Mouse (Mus musculus) midbrain, embryonic 11.5 days (tissue): ENCODE results near the gene Pced1b. TPM values are rescaled to one million over a fixed set of nuclear protein-coding genes. Genes with fewer than 3 reads are reported as not detected.

Source experiments
- ATAC-seq: fragments of 200-750 bp; cut with Nextera tagmentation; 2 replicates; pipeline ENCODE4 v1.8.0; 2017; ENCODE audit warnings: moderate TSS enrichment, moderate library complexity; ENCODE audit not compliant: low FRiP score
- DNase-seq: peaks from one replicate; pipeline ENCODE4 v3.0.0; 2015; ENCODE audit warnings: low spot score; ENCODE audit errors: missing footprints
- H3K27ac ChIP-seq: fragments of 300-500 bp; sonication (generic); 2 replicates; pipeline ENCODE4 v1.5.1; 2014; ENCODE audit warnings: low read depth, low read length
- H3K27me3 ChIP-seq: fragments of 300-500 bp; sonication (generic); 2 replicates; pipeline ENCODE4 v1.6.1; 2014; ENCODE audit warnings: mild to moderate bottlenecking, low read length, moderate library complexity, mixed read lengths; ENCODE audit not compliant: control insufficient read depth, insufficient read depth
- H3K36me3 ChIP-seq: fragments of 300-500 bp; sonication (generic); 2 replicates; pipeline ENCODE4 v1.6.1; 2014; ENCODE audit warnings: mild to moderate bottlenecking, low read length, moderate library complexity, mixed read lengths; ENCODE audit not compliant: control insufficient read depth, insufficient read depth
- H3K4me1 ChIP-seq: fragments of 300-500 bp; sonication (generic); 2 replicates; pipeline ENCODE4 v1.6.1; 2014; ENCODE audit warnings: low read length; ENCODE audit not compliant: control insufficient read depth, insufficient read depth
- H3K4me2 ChIP-seq: fragments of 300-500 bp; sonication (generic); 2 replicates; pipeline ENCODE4 v1.6.1; 2014; ENCODE audit warnings: mild to moderate bottlenecking, moderate library complexity
- H3K4me3 ChIP-seq: fragments of 300-500 bp; sonication (generic); 2 replicates; pipeline ENCODE4 v1.5.1; 2014; ENCODE audit warnings: low read depth, low read length
- H3K9ac ChIP-seq: fragments of 300-500 bp; sonication (generic); 2 replicates; pipeline ENCODE4 v1.6.1; 2014; ENCODE audit warnings: low read length
- H3K9me3 ChIP-seq: fragments of 300-500 bp; sonication (generic); 2 replicates; pipeline ENCODE4 v1.6.1; 2016; ENCODE audit warnings: low read length; ENCODE audit not compliant: control insufficient read depth
- WGBS: fragments of 180-500 bp; shearing (Covaris S2); extraction: QIAGEN DNeasy Blood & Tissue Kit; methylation state at CpG from one replicate; pipeline ENCODE4 v1.1.7; 2014; 5-methylcytosine and 5-hydroxymethylcytosine counted together
- polyA plus RNA-seq: library from polyadenylated mRNA; unstranded; fragments of >200 nt; fragmentation: Nextera tagmentation; extraction: Ambion mirVana; gene quantifications from 2 replicates; pipeline ENCODE4 v1.2.1, GENCODE M21; 2014

Gene Pced1b
- polyA plus RNA-seq, 1 experiment from 2014 or later, result 4.0 TPM

GRCm38 (mm10) chr15:97414718-97415413, 168.0 kb downstream of the Pced1b start:
- WGBS, result 87% methylated on average over 12 of the region's 12 CpGs
- no peak for DNase-seq
- no peak overlapping the region for H3K4me3 ChIP-seq
- ATAC-seq, result no peak
- no peak overlapping the region for H3K9ac ChIP-seq
- H3K36me3 ChIP-seq, result no peaks in the 10 kb centered on the region
- H3K27me3 ChIP-seq, result no peaks in the 10 kb centered on the region
- H3K9me3 ChIP-seq, result peaks cover 3% of the 10 kb centered on the region; the same call in 1 of the 2 replicates
- H3K4me1 ChIP-seq, result no peaks in the 10 kb centered on the region
- H3K4me2 ChIP-seq, result no peak overlapping the region
- no peak overlapping the region for H3K27ac ChIP-seq

- WGBS, result 86% methylated on average over 2 of the region's 2 CpGs
- Histone ChIP-seq H3K27ac (no peak overlapping the region), H3K4me2 (no peak overlapping the region), H3K4me1 (no peaks in the 10 kb centered on the region), H3K9me3 (peaks cover 3% of the 10 kb centered on the region; the same call in 1 of the 2 replicates), H3K4me3 (no peak overlapping the region), H3K9ac (no peak overlapping the region), H3K36me3 (no peaks in the 10 kb centered on the region), H3K27me3 (no peaks in the 10 kb centered on the region)
- DNase-seq, result no peak
- ATAC-seq, result no peak
Measured at GRCm38 (mm10) chr15:97415426-97415946, 168.6 kb downstream of the Pced1b start.

GRCm38 (mm10) chr15:97420292-97420691, 173.4 kb downstream of the Pced1b start:
- Histone ChIP-seq H3K9me3 (no peaks in the 10 kb centered on the region), H3K4me2 (no peak overlapping the region), H3K4me1 (no peaks in the 10 kb centered on the region), H3K36me3 (no peaks in the 10 kb centered on the region), H3K27ac (no peak overlapping the region), H3K4me3 (no peak overlapping the region), H3K27me3 (no peaks in the 10 kb centered on the region), H3K9ac (no peak overlapping the region)
- ATAC-seq, result no peak
- no peak for DNase-seq
- WGBS, result 91% methylated on average over 2 of the region's 2 CpGs

- H3K27ac ChIP-seq, result no peak overlapping the region
- 69% methylated on average over 3 of the region's 3 CpGs for WGBS
- no peak for ATAC-seq
Measured at GRCm38 (mm10) chr15:97421533-97421932, 174.6 kb downstream of the Pced1b start.

GRCm38 (mm10) chr15:97422212-97422944, 175.5 kb downstream of the Pced1b start:
- Histone ChIP-seq H3K36me3 (no peaks in the 10 kb centered on the region), H3K4me3 (no peak overlapping the region), H3K9me3 (no peaks in the 10 kb centered on the region), H3K4me2 (no peak overlapping the region), H3K9ac (no peak overlapping the region), H3K4me1 (no peaks in the 10 kb centered on the region), H3K27ac (no peak overlapping the region), H3K27me3 (no peaks in the 10 kb centered on the region)
- WGBS, result 84% methylated on average over 4 of the region's 4 CpGs
- DNase-seq, result no peak
- ATAC-seq, result no peak

More at GRCm38 (mm10) chr15:97421533-97421932, 174.6 kb downstream of the Pced1b start:
- H3K27me3 ChIP-seq, result no peaks in the 10 kb centered on the region
- H3K9ac ChIP-seq, result no peak overlapping the region
- H3K9me3 ChIP-seq, result no peaks in the 10 kb centered on the region
- H3K4me3 ChIP-seq, result no peak overlapping the region
- no peaks in the 10 kb centered on the region for H3K4me1 ChIP-seq
- no peak for DNase-seq
- no peaks in the 10 kb centered on the region for H3K36me3 ChIP-seq
- H3K4me2 ChIP-seq, result no peak overlapping the region

- no peaks in the 10 kb centered on the region for H3K27me3 ChIP-seq
- no peak overlapping the region for H3K4me3 ChIP-seq
- no peak overlapping the region for H3K9ac ChIP-seq
- 74% methylated on average over 7 of the region's 7 CpGs for WGBS
- DNase-seq, result peak; percentile 1
- no peaks in the 10 kb centered on the region for H3K4me1 ChIP-seq
- H3K36me3 ChIP-seq, result no peaks in the 10 kb centered on the region
- ATAC-seq, result no peak
- no peaks in the 10 kb centered on the region for H3K9me3 ChIP-seq
- no peak overlapping the region for H3K4me2 ChIP-seq
- no peak overlapping the region for H3K27ac ChIP-seq
Measured at GRCm38 (mm10) chr15:97424375-97424774, 177.5 kb downstream of the Pced1b start.

- H3K27me3 ChIP-seq, result no peaks in the 10 kb centered on the region
- ATAC-seq (no peak), DNase-seq (peak; percentile 8)
- H3K9me3 ChIP-seq, result no peaks in the 10 kb centered on the region
- H3K9ac ChIP-seq, result no peak overlapping the region
- no peak overlapping the region for H3K4me2 ChIP-seq
- 92% methylated on average over 3 of the region's 3 CpGs for WGBS
- no peaks in the 10 kb centered on the region for H3K36me3 ChIP-seq
- no peak overlapping the region for H3K27ac ChIP-seq
- H3K4me3 ChIP-seq, result no peak overlapping the region
- no peaks in the 10 kb centered on the region for H3K4me1 ChIP-seq
Measured at GRCm38 (mm10) chr15:97424961-97425360, 178.1 kb downstream of the Pced1b start.

- ATAC-seq (no peak), DNase-seq (peak; percentile 61)
- WGBS, result 87% methylated on average over 12 of the region's 12 CpGs
- H3K4me2 ChIP-seq, result no peak overlapping the region
- no peaks in the 10 kb centered on the region for H3K27me3 ChIP-seq
- no peaks in the 10 kb centered on the region for H3K4me1 ChIP-seq
- H3K36me3 ChIP-seq, result no peaks in the 10 kb centered on the region
- H3K27ac ChIP-seq, result no peak overlapping the region
- H3K9ac ChIP-seq, result no peak overlapping the region
- no peaks in the 10 kb centered on the region for H3K9me3 ChIP-seq
- no peak overlapping the region for H3K4me3 ChIP-seq
Measured at GRCm38 (mm10) chr15:97429201-97429900, 182.4 kb downstream of the Pced1b start.

- Histone ChIP-seq H3K36me3 (no peaks in the 10 kb centered on the region), H3K9me3 (no peaks in the 10 kb centered on the region), H3K4me2 (no peak overlapping the region), H3K4me1 (no peaks in the 10 kb centered on the region), H3K27ac (no peak overlapping the region), H3K4me3 (no peak overlapping the region), H3K9ac (no peak overlapping the region), H3K27me3 (no peaks in the 10 kb centered on the region)
- DNase-seq (peak; percentile 2), ATAC-seq (no peak)
- 88% methylated on average over 6 of the region's 6 CpGs for WGBS
Measured at GRCm38 (mm10) chr15:97431533-97431932, 184.6 kb downstream of the Pced1b start.
